Mouse (Mus musculus) heart, embryonic 14.5 days (tissue): ENCODE results near the gene Llgl2. TPM values are rescaled to one million over a fixed set of nuclear protein-coding genes. Genes with fewer than 3 reads are reported as not detected.
A peak's percentile ranks its signal among the peaks of the same experiment; 100 is the strongest.
"Not testable (repeated sequence)": the region's sequence is repeated elsewhere in the genome, so short reads cannot be mapped to it uniquely, and the experiment has no call there.

Experiments
- ATAC-seq: fragments of 200-750 bp; cut with Nextera tagmentation; 2 replicates; pipeline ENCODE4 v1.8.0; 2017; ENCODE audit warnings: low read depth, moderate TSS enrichment; ENCODE audit not compliant: insufficient number of reproducible peaks, insufficient read depth, low FRiP score
- H3K27ac ChIP-seq, 2 experiments: fragments of 200-500 bp in 1 of 2; fragments of 300-500 bp in 1 of 2; sonication (generic) in 1 of 2; replicated peaks in 1 of 2; 2 replicates each; pipeline ENCODE4 v1.5.1; 2012 to 2014; ENCODE audit warnings: low read depth in 2 of 2, low read length in 2 of 2, control low read depth in 1 of 2, mild to moderate bottlenecking in 1 of 2, mixed read lengths in 1 of 2; ENCODE audit not compliant: control insufficient read depth in 1 of 2, insufficient read depth in 1 of 2
- H3K27me3 ChIP-seq: fragments of 300-500 bp; sonication (generic); 2 replicates; pipeline ENCODE4 v1.6.1; 2014; ENCODE audit warnings: mild to moderate bottlenecking, low read length, control low read depth; ENCODE audit not compliant: control insufficient read depth, insufficient read depth
- H3K36me3 ChIP-seq: fragments of 300-500 bp; sonication (generic); 2 replicates; pipeline ENCODE4 v1.6.1; 2014; ENCODE audit warnings: mild to moderate bottlenecking, control low read depth, low read length, mixed read lengths; ENCODE audit not compliant: control insufficient read depth, insufficient read depth
- H3K4me1 ChIP-seq, 2 experiments: fragments of 200-500 bp in 1 of 2; fragments of 300-500 bp in 1 of 2; sonication (generic) in 1 of 2; 2 replicates each; pipeline ENCODE4 v1.6.1; 2012 to 2014; ENCODE audit warnings: low read length in 2 of 2, control low read depth in 1 of 2, mixed read lengths in 1 of 2; ENCODE audit not compliant: control insufficient read depth in 2 of 2, insufficient read depth in 2 of 2
- H3K4me2 ChIP-seq: fragments of 300-500 bp; sonication (generic); 2 replicates; pipeline ENCODE4 v1.6.1; 2014; ENCODE audit warnings: mild to moderate bottlenecking, low read length
- H3K4me3 ChIP-seq, 2 experiments: fragments of 200-500 bp in 1 of 2; fragments of 300-500 bp in 1 of 2; sonication (generic) in 1 of 2; 2 replicates each; pipeline ENCODE4 v1.5.1; 2012 to 2014; ENCODE audit warnings: low read length in 2 of 2, mild to moderate bottlenecking in 2 of 2, control low read depth in 1 of 2, low read depth in 1 of 2, moderate library complexity in 1 of 2; ENCODE audit not compliant: control insufficient read depth in 1 of 2, insufficient read depth in 1 of 2
- H3K9ac ChIP-seq: fragments of 300-500 bp; sonication (generic); 2 replicates; pipeline ENCODE4 v1.6.1; 2014; ENCODE audit warnings: mild to moderate bottlenecking, low read length
- H3K9me3 ChIP-seq: fragments of 300-500 bp; sonication (generic); 2 replicates; pipeline ENCODE4 v1.6.1; 2016; ENCODE audit warnings: low read length, control low read depth; ENCODE audit not compliant: control insufficient read depth
- WGBS: fragments of 180-500 bp; shearing (Covaris S2); extraction: QIAGEN DNeasy Blood & Tissue Kit; methylation state at CpG from one replicate; pipeline ENCODE4 v1.1.7; 2014; 5-methylcytosine and 5-hydroxymethylcytosine counted together
- polyA plus RNA-seq: library from polyadenylated mRNA; unstranded; fragments of >200 nt; fragmentation: Nextera tagmentation; extraction: Ambion mirVana; gene quantifications from 2 replicates; pipeline ENCODE4 v1.2.1, GENCODE M21; 2014

Llgl2 gene
- polyA plus RNA-seq, 1 experiment from 2014 or later, result 15.5 TPM

DNA sequence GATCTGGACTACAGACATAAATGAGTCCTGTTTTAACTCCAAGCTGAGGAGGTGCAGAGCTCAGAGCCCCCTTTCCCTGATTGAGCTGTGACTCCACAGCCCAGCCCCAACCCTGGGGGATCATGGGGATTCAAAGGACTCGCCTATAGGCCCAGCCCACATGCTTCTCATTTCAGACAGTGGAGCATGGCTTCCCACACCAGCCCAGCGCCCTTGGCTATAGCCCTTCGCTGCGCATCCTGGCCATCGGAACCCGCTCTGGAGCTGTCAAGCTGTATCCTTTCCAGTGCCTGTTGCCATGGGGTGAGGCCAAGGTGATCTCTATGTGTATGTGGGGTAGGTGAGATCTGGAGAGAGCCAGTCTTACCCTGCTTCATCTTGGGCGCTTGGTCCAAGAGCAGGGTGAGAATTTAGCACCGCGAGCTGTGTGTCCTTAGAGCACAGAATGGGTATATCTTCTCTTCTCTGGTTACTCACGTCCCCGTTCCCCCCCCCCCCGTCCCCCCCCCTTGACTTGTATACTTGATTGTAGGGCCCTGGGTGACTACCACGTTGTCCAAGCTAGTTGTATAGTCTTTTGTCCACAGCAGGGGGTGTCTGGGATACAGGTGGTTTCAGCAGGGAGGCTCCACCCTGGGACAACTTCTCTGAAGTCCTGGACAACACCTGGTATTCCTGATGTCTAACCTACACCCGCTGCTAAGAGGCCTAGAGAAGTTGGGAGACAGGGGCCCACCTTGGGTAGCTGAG, 19.5 kb downstream of the Llgl2 start:
- ATAC-seq, result no peak
- peaks cover 46 to 51% of the 10 kb centered on the region in 2 experiments for H3K4me1 ChIP-seq
- H3K27me3 ChIP-seq, result no peaks in the 10 kb centered on the region
- peak overlapping the region; percentile 54; the same call in 1 of the 2 replicates for H3K9ac ChIP-seq
- H3K4me2 ChIP-seq, result peak overlapping the region; percentile 45; the same call in 1 of the 2 replicates
- WGBS, result 78% methylated on average over 12 of the region's 14 CpGs
- no peak overlapping the region for H3K4me3 ChIP-seq
- H3K36me3 ChIP-seq, result peaks cover 39% of the 10 kb centered on the region
- peak overlapping the region; percentile 97 to 99 for H3K27ac ChIP-seq
- peaks cover 5% of the 10 kb centered on the region; the same call in 1 of the 2 replicates for H3K9me3 ChIP-seq

DNA sequence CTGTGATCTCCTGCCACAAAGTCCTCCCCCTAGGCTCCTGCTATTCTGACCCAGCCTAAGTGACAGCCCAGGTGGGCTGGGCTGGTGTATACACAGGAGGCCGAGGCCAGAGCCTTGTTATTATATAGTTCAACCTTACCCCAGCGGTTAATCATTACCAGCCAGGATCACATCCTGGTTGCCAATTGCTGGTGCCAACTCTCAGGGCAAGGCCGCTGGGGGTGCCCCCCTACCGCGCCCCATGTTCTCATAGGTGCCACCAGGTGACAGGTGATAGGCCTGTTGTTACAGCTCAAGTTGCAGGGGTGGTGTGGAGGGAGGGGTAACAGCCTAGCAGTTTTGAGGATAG, 20.0 kb downstream of the Llgl2 start:
- Histone ChIP-seq H3K4me2 (no peak overlapping the region), H3K4me3 (no peak overlapping the region), H3K27me3 (no peaks in the 10 kb centered on the region), H3K9me3 (peaks cover 5% of the 10 kb centered on the region; the same call in 1 of the 2 replicates), H3K4me1 (peaks cover 41 to 45% of the 10 kb centered on the region in 2 experiments), H3K36me3 (peaks cover 40% of the 10 kb centered on the region), H3K27ac (peak overlapping the region in 1 of 2 experiments; percentile 97; a peak in 2 of 4 replicates), H3K9ac (no peak overlapping the region)
- WGBS, result 87% methylated on average over 5 of the region's 5 CpGs
- no peak for ATAC-seq

DNA sequence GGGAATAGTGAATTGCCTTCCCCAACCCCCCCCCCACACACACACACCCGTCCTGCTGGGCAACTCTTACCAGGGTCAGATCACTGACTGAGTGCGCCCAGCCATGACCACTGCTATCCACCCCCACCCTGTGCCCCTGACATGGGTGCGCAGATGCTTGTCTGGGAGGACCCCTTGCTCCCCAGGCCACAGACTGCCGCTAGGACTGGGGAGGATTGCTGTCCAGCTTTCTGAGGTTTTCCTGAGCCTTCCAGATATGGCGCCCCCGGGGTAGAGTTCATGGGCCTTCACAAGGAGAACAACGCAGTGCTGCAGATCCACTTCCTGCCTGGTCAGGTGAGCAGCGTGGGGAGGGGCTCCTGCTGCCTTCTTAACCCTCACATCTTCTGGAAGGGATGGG, 20.4 kb downstream of the Llgl2 start:
- Histone ChIP-seq H3K27me3 (no peaks in the 10 kb centered on the region), H3K27ac (0 out of 4 replicates have a peak overlapping the region, but pooled peaks of 1 of the 2 experiments have one; percentile 24), H3K4me2 (no peak overlapping the region), H3K4me3 (no peak overlapping the region), H3K4me1 (peaks cover 38 to 41% of the 10 kb centered on the region in 2 experiments), H3K9ac (no peak overlapping the region), H3K9me3 (peaks cover 5% of the 10 kb centered on the region; the same call in 1 of the 2 replicates), H3K36me3 (peaks cover 44% of the 10 kb centered on the region)
- ATAC-seq, result no peak
- 81% methylated on average over 8 of the region's 8 CpGs for WGBS

DNA sequence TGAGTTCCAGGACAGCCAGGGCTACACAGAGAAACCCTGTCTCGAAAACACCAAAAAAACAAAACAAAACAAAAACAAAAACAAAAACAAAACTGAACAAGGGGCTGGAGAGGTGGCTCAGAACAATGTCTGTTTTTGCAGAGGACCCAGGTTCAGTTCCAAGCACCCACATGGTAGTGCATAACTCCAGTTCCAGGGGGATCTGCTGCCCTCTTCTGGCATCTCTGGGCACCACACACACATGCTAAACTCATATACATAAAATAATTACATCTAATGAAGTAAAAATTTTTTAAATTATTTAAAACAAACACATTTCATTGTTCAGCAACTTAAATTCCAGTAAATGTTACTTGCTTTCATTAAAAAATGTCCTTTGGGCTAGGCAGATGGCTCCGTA, 22.0 kb downstream of the Llgl2 start:
- no peaks in the 10 kb centered on the region for H3K27me3 ChIP-seq
- H3K36me3 ChIP-seq, result peaks cover 59% of the 10 kb centered on the region
- no peak overlapping the region for H3K4me3 ChIP-seq
- peaks cover 28 to 30% of the 10 kb centered on the region in 2 experiments for H3K4me1 ChIP-seq
- H3K9ac ChIP-seq, result no peak overlapping the region
- no peak overlapping the region for H3K27ac ChIP-seq
- no peak overlapping the region for H3K4me2 ChIP-seq
- ATAC-seq, result no peak
- 97% methylated on average over 2 of the region's 2 CpGs for WGBS
- peaks cover 5% of the 10 kb centered on the region; the same call in 1 of the 2 replicates for H3K9me3 ChIP-seq

DNA sequence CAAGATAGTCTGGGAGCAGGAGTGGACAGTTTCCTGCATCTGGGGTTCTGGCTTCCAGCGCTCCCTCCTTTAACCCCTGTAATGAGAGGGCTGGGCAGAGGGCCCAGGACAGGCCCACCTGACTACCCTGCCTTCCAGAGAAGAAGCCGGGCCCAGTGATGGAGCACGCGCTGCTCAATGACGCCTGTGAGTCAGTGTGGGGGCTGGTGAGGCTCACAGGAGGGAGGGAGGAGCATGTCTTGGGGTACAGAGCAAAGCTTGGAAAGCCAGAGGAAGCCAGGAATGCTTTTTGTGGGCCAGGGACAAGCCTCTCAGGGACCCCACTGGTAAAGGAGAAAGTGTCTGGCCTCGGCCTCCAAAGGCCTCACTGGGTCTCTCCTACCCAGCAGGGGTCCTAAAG, 30.8 kb downstream of the Llgl2 start:
- Histone ChIP-seq H3K9ac (no peak overlapping the region), H3K4me3 (no peak overlapping the region), H3K9me3 (no peaks in the 10 kb centered on the region), H3K27me3 (peaks cover 19% of the 10 kb centered on the region), H3K27ac (no peak overlapping the region), H3K4me1 (no peaks in the 10 kb centered on the region; a peak in 1 of 4 replicates), H3K36me3 (peaks cover 62% of the 10 kb centered on the region), H3K4me2 (no peak overlapping the region)
- ATAC-seq, result no peak
- 73% methylated on average over 6 of the region's 6 CpGs for WGBS

DNA sequence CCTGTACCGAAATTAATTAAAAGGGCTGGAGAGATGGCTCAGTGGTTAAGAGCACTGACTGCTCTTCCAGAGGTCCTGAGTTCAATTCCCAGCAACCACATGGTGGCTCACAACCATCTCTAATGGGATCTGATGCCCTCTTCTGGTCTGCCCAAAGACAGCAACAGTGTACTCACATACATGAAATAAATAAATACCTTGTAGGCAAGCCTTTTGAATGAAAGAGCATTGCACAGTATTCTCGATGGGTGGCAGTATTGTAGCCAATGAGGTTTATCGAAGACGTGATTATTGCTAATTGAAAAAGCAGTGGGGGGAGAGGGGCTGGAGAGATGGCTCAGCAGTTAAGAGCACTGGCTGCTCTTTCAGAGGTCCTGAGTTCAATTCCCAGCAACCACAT, 33.3 kb downstream of the Llgl2 start:
- H3K27me3 ChIP-seq, result peaks cover 42% of the 10 kb centered on the region
- H3K27ac ChIP-seq, H3K4me3 ChIP-seq, H3K9me3 ChIP-seq, H3K4me2 ChIP-seq, ATAC-seq, H3K9ac ChIP-seq, H3K4me1 ChIP-seq: not testable (repeated sequence)
- H3K36me3 ChIP-seq, result peaks cover 37% of the 10 kb centered on the region
- WGBS, result 94% methylated on average over 4 of the region's 4 CpGs

DNA sequence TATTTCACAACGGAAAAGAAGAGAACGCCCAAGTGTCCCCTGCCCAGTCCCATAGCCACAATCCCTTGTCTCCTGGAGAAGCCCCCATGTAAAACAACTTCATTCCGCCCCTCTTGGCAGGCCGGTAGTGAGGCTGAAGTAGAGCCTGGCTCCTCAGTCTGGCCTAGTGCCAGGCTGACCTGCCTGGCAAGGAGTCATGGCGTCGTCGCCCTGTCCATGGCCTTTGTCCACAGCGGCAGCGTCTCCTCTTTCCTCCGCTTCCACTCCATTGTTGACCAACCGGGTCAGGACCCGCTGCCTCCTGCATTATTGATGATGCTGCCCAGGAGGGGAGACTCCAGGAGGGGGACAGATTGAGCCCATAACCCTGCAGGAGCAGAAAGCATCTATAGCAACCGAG, 34.1 kb downstream of the Llgl2 start:
- Histone ChIP-seq H3K4me3 (no peak overlapping the region), H3K9ac (no peak overlapping the region), H3K9me3 (no peaks in the 10 kb centered on the region), H3K36me3 (peaks cover 29% of the 10 kb centered on the region), H3K4me2 (no peak overlapping the region), H3K27me3 (peaks cover 42% of the 10 kb centered on the region), H3K4me1 (no peaks in the 10 kb centered on the region; a peak in 1 of 4 replicates), H3K27ac (no peak overlapping the region)
- 59% methylated on average over 13 of the region's 13 CpGs for WGBS
- no peak for ATAC-seq
